Mouse (Mus musculus): ENCODE results near the gene Dnajb3.
"Not testable (repeated sequence)": the region's sequence is repeated elsewhere in the genome, so short reads cannot be mapped to it uniquely, and the experiment has no call there.

Gene Dnajb3

DNA sequence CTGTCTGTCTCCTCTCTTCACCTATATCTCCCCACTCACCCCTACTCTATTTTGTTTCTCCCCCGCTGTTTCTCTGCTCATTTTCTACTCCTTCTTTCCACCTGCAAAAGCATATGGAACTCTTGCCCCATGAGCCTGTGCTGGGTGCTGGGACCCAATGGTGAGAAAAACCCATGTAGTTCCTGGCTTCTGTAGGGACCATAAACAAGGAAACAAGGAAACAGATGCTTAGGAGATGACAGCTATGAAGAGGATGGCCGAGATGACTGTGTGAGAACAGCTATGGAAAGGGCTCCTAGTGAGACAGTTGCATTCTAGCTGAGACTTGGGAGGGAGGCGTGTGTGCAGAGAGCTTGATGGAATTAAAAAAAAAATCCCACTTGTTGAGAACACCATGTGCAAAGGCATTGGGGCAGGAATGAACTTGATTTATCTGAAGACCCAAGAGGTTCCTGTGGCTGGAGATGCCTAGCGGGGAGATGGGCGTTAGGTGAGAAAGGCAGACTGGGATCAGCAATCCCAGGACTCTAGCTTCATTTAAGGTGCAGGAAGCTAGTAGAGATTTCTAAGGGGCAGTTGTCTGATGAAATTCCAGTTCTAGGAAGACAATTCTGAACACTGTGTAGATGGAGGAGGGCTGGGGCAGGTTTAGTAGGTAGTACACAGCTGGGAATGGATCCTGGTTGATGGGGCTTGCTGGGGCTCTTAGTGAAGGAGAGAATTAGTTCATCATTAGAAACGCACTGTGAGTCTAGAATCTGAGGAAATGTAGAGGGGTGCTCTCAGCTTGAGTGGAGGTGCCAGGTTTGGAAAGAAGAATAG is 25.6 kb upstream of the Dnajb3 start:
- DNase-seq, result no peak

DNA sequence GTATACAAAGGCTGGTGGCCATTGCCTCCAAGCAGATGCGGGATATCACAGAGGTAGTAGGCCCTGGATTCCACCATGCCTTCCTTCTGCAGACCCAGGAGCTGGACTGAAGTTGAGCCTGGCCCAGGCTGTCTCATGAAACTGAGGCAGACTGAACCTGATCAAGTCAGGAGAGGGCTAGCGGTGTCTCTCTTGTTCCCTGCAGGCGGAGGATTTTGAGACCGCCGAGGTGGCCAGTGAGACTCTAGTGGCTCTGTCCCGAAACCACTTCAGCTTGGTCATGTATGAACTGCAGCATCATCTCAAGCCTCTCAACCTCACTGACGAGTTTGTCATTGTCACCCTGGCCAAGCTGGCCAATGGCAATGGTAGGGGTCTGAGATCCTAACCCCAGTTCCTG is 24.8 kb upstream of the Dnajb3 start:
- no peak for DNase-seq

DNA sequence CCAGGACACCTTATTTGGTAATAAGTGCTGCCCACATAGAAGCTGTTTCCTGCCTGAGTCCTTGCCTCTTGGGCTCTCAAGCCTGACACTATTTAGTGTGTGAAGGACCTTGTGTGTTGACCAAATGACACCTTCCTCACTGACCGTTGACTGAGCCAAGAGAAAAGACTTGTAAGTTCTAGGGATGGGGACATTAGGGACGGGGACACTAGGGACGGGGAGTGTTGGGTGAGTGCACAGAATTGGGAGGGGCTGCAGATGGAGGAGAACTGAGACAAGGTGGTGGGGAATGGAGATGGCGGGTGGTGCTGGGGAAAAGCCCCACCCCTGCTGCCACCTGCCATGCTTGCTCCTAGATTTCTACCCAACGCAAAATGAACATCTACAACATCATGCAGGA is 24.4 kb upstream of the Dnajb3 start:
- no peak for DNase-seq

GRCm38 (mm10) chr1:88229566-88229965 is 24.0 kb upstream of the Dnajb3 start:
- no peak for DNase-seq

DNA sequence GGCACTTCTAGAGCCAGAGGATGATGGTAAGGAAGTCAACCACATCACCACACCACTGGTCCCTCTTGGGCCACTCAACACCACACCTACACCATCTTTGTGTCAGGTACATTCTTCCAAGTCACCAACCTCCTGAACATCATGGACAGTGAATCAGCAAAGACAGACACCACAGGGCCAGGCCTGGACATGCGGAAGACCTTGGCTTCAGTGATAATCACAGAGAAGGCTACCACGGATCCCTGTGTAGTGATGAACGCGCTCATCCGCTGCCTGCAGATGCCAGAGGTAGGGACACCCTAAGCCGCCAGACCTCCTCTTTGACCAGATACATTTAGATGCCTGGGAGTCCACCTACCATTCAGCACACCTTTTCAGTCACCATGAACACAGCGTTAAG is 22.5 kb upstream of the Dnajb3 start:
- no peak for DNase-seq

DNA sequence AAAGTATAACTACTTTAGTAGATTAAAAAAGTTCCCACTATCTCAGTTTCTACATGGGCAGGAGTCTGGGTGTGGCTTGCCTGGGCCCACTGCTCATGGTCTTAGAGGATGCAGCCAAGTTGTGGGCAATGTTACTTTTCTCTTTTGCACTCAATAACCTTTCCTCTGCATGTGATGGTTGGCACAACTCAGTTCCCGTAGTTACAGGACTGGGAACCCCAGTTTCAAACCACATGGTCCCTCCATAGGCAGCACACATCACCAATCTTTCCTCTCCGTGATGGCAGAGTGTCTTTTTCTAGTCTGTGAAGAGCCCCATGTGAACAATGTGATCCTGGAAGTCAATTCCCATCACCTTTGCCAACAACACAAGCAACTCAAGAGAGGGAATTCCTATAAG is 21.9 kb upstream of the Dnajb3 start:
- no peak for DNase-seq

DNA sequence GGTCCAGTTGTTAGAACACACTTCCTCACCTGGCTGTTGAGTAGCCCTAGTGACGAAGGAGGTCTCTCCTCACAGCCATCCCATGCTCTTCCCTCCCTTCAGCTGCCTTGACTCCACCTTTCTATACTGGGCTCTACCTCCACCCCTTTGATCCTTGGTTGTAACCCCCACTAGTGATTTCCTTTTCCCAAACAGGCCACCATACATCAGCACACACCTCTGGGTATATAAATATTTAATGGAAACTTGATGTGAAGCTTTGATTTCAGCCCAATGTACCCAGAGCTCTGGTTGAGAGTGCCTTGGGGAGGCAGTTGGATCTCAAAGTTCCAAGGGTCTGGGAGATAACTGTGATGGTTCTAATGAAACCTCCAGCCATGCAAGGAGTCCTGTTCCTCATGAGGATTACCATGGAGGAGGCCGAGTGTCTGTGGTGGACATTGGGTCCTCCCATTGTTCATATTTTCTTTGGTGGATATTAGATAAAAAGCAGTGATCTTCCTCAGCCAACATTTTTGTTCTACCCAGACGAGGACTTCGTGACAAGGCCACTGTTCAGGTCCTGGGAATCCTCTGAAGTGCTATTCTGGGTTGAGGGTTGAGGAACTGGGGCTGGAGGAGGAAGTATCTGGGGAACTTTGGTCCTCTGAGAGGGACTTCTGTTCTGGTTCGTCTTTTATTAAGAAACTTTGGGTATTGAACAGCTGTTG is 21.2 kb upstream of the Dnajb3 start, which contains the start of gene Mroh2a:
TSS of gene Mroh2a (plus strand) at position 317 of the 710 bp plus-strand sequence.
- DNase-seq, result no peak

GRCm38 (mm10) chr1:88225741-88226140 is 20.2 kb upstream of the Dnajb3 start:
- no peak for DNase-seq

GRCm38 (mm10) chr1:88225301-88225700 is 19.7 kb upstream of the Dnajb3 start:
- not testable (repeated sequence) for DNase-seq

GRCm38 (mm10) chr1:88224029-88224776 is 18.6 kb upstream of the Dnajb3 start:
- no peak for DNase-seq

- no peak for DNase-seq
Measured at GRCm38 (mm10) chr1:88223591-88223990, 18.0 kb upstream of the Dnajb3 start.

DNA sequence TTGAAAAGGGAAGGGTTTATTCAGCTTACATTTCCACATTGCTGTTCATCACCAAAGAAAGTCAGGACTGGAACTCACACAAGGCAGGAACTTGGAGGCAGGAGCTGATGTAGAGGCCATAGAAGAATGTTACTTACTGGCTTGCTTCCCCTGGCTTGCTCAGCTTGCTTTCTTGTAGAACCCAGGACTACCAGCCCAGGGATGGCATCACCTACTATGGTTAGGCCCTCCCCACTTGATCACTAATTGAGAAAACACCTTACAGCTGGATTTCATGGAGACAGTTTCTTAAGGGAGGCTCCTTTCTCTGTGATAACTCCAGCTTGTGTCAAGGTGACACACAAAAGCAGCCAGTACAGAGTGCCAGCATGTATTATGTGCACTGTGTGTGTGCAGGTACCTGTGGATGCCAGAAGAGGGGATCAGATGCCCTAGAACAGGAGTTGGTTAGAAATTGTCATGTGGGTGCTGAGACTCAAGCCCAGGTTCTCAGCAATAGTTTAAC is 17.5 kb upstream of the Dnajb3 start:
- not testable (repeated sequence) for DNase-seq

DNA sequence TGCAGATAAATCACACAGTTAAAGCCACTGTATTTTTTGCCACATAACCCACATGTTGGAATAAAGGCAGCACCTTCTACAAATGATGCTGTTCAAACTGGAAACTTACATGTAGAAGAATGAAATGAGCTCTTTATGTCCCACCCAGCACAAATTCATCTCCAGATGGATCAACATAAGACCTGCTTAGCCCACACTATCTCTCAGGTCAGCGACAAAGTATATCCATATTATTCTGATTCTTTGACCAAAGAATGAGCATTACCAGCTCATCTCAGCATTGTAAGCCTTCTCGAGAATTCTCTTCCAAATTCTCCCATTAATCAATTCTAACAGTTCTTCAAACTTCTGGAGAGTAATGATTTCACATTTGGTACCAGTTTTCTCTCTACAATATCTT is 16.6 kb upstream of the Dnajb3 start:
- no peak for DNase-seq

GRCm38 (mm10) chr1:88220336-88220735 is 14.8 kb upstream of the Dnajb3 start:
- DNase-seq, result no peak

- DNase-seq, result no peak
Measured at GRCm38 (mm10) chr1:88219054-88219453, 13.5 kb upstream of the Dnajb3 start.

GRCm38 (mm10) chr1:88218591-88218990 is 13.0 kb upstream of the Dnajb3 start:
- no peak for DNase-seq

- DNase-seq, result no peak
Measured at GRCm38 (mm10) chr1:88218051-88218450, 12.5 kb upstream of the Dnajb3 start.

DNA sequence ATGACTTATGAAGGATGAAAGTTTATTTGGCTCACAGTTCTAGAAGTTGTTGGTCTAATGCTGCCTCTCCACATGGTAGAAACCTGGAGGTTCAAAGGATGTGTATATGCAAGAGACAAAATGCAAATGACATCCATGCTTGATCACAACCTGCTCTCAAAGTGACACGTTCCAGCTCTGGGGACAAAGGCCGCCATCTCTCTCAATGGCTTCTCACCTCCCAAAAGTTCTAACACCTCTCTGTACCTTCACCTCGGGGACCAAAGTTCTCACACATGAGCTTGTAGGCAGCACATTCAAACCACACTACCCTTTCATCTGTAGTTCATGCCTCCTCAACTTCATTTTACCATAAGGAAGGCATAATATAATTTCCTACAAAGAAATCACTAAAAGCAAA is 12.0 kb upstream of the Dnajb3 start:
- DNase-seq, result no peak

- no peak for DNase-seq
Measured at GRCm38 (mm10) chr1:88217144-88217543, 11.6 kb upstream of the Dnajb3 start.

GRCm38 (mm10) chr1:88216551-88216950 is 11.0 kb upstream of the Dnajb3 start:
- no peak for DNase-seq

GRCm38 (mm10) chr1:88215466-88216380 is 10.1 kb upstream of the Dnajb3 start:
- no peak for DNase-seq

- no peak for DNase-seq
Measured at GRCm38 (mm10) chr1:88214462-88214952, 8.9 kb upstream of the Dnajb3 start.

Measured in cerebellum, postnatal 36 days (tissue).